Mouse (Mus musculus): ENCODE results near the gene Cacna1c.

Gene Cacna1c

GRCm38 (mm10) chr6:119196382-119197305 lies at the start of gene Cacna1c:
Gene Cacna1c (minus strand): TSS chr6:119196418.
- DNase-seq (ENCODE audit: low read depth, low spot score): no peak

- no peak for DNase-seq (ENCODE audit: low read depth, low spot score)
Observed at GRCm38 (mm10) chr6:119240871-119241705, 44.9 kb upstream of the Cacna1c start.

DNA sequence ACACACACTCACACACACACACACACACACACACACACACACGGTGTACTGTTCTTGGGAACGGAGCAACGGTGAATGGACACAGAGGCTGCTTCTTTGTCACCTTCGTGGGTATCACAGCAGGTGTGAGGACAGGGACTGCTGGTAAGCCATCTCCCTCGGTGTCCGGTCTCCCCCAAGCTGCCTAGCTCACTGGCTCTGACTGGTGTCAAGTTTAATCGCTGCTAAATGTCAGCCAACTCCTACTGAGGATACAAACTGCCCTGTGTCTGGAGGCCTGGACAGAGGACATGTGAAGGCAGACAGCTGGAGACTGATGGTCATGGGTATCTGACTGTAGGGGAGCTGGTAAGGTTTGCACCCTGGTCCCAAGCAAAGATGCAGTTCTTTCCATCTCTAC lies 44.0 kb upstream of the Cacna1c start:
- DNase-seq (ENCODE audit: low read depth, low spot score): no peak

- DNase-seq (ENCODE audit: low read depth, low spot score): no peak
Observed at GRCm38 (mm10) chr6:119239341-119240005, 43.3 kb upstream of the Cacna1c start.

- no peak for DNase-seq (ENCODE audit: low read depth, low spot score)
Observed at GRCm38 (mm10) chr6:119237427-119237989, 41.3 kb upstream of the Cacna1c start.

- no peak for DNase-seq (ENCODE audit: low read depth, low spot score)
Observed at GRCm38 (mm10) chr6:119236241-119236640, 40.0 kb upstream of the Cacna1c start, which contains the start of gene Cacna2d4. Gene Cacna2d4 (plus strand): TSS chr6:119236526.

- DNase-seq (ENCODE audit: low read depth, low spot score): no peak
Observed at GRCm38 (mm10) chr6:119235441-119235840, 39.2 kb upstream of the Cacna1c start.

- DNase-seq (ENCODE audit: low read depth, low spot score): no peak
Observed at GRCm38 (mm10) chr6:119233066-119233465, 36.8 kb upstream of the Cacna1c start.

GRCm38 (mm10) chr6:119228861-119229603 lies 32.8 kb upstream of the Cacna1c start:
- DNase-seq (ENCODE audit: low read depth, low spot score): no peak

- no peak for DNase-seq (ENCODE audit: low read depth, low spot score)
Observed at GRCm38 (mm10) chr6:119227001-119227400, 30.8 kb upstream of the Cacna1c start.

GRCm38 (mm10) chr6:119225731-119226130 lies 29.5 kb upstream of the Cacna1c start:
- no peak for DNase-seq (ENCODE audit: low read depth, low spot score)

- DNase-seq (ENCODE audit: low read depth, low spot score): no peak
Observed at GRCm38 (mm10) chr6:119225226-119225625, 29.0 kb upstream of the Cacna1c start.

GRCm38 (mm10) chr6:119224451-119225195 lies 28.4 kb upstream of the Cacna1c start:
- no peak for DNase-seq (ENCODE audit: low read depth, low spot score)

DNA sequence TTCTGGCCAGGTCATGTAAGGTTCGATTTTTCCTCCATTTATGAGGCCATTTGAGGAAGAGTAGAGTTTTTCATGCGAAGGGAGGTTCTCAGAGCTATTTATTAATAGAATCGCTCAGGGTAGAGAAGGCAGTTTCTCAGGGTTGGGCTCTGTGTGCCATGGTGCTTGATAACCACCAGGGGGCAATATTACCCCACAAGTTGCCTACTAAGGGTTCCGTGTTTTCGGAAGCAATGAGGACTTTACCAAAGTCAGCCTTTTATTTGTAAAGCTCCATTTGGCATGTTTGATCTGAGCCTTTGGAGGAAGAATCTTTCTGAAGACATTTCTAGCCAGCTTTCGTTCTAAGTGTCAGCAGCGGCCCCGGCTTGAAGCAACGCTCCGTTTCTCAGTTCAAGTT lies 24.1 kb upstream of the Cacna1c start:
- DNase-seq (ENCODE audit: low read depth, low spot score): peak; percentile 46

DNA sequence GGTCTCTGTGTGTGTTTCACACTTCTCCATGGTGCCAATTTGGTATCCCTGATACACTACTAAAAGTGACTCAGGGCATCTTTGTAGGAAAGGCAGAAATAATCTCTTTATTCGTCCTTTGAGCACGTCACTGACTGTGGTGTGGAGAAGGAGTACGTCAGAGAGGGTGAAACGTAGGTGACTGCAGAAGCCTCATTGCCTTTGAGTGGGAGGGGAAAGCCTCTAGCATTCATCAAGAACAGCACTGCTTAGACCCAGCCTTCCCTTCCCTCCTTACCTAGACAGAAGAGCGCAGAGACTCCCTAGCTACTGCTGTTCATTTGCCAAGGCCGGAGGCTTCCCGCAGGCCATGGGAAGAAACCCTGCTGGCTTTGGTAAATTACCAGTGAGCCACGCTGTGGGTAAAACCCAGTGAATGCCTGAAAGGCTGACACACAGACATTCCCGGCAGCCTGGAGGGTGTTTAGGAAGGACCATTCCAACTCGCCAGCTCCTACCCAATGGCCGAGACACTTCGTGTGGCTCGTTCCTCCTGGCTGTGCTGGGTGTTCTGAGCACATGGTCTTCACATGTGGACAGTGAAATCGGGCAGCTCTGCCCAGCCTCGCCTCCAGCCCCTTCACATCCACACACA lies 23.1 kb upstream of the Cacna1c start:
- no peak for DNase-seq (ENCODE audit: low read depth, low spot score)

- DNase-seq (ENCODE audit: low read depth, low spot score): no peak
Observed at GRCm38 (mm10) chr6:119218591-119218990, 22.4 kb upstream of the Cacna1c start.

- no peak for DNase-seq (ENCODE audit: low read depth, low spot score)
Observed at GRCm38 (mm10) chr6:119217661-119218060, 21.4 kb upstream of the Cacna1c start.

GRCm38 (mm10) chr6:119215040-119215613 lies 18.9 kb upstream of the Cacna1c start:
- DNase-seq (ENCODE audit: low read depth, low spot score): no peak

- no peak for DNase-seq (ENCODE audit: low read depth, low spot score)
Observed at GRCm38 (mm10) chr6:119214190-119214589, 18.0 kb upstream of the Cacna1c start.

Measured in CD4-positive helper T cell, adult 2 months (primary cell).